Mouse (Mus musculus): Measurements from ENCODE around the gene Kcnn3.

GRCm38 (mm10) chr3:89511400-89511799 lies 8.6 kb upstream of the Kcnn3 start:
- TF ChIP-seq POLR2A (IDR thresholded peaks at IDR 0.05; ENCODE audit: borderline replicate concordance, extremely low read depth, insufficient read depth, insufficient read length, poor library complexity, severe bottlenecking) (no peak), CTCF (IDR thresholded peaks at IDR 0.05; ENCODE audit: borderline replicate concordance, extremely low read depth, insufficient read depth, insufficient read length) (no peak)
